Mouse (Mus musculus) CH12.LX (cell line): Measurements from ENCODE around the gene Tbck. TPM values are rescaled to one million over a fixed set of nuclear protein-coding genes. Genes with fewer than 3 reads are reported as not detected.
A peak's percentile ranks its signal among the peaks of the same experiment; 100 is the strongest.

ENCODE experiments used
- DNase-seq: peaks from one replicate; pipeline ENCODE4 v3.0.0-alpha.2; 2013; ENCODE audit errors: extremely low read depth
- H3K27ac ChIP-seq: 2 replicates; pipeline ENCODE4 v1.5.1; 2012; ENCODE audit warnings: low read depth, mild to moderate bottlenecking, control low read depth, moderate library complexity; ENCODE audit not compliant: insufficient read depth
- H3K27me3 ChIP-seq: replicated peaks from 2 replicates; pipeline ENCODE3; 2012; ENCODE audit warnings: inconsistent platforms
- H3K36me3 ChIP-seq, 2 experiments: replicated peaks in 1 of 2; 2 replicates each; pipeline versions ENCODE3 to v1.6.1; 2012; ENCODE audit warnings: inconsistent platforms in 1 of 2, low read length in 1 of 2, mild to moderate bottlenecking in 1 of 2, mixed read lengths in 1 of 2, moderate library complexity in 1 of 2; ENCODE audit not compliant: control insufficient read depth in 1 of 2, insufficient read depth in 1 of 2
- H3K4me1 ChIP-seq, 2 experiments: 2 replicates each; pipeline ENCODE4 v1.6.1; 2012; ENCODE audit warnings: inconsistent platforms in 1 of 2, moderate library complexity in 1 of 2; ENCODE audit not compliant: insufficient read depth in 2 of 2, control insufficient read depth in 1 of 2
- H3K4me2 ChIP-seq: 2 replicates; pipeline ENCODE4 v1.6.1; 2012; ENCODE audit warnings: low read depth, mild to moderate bottlenecking, control low read depth; ENCODE audit not compliant: poor library complexity, insufficient read depth, severe bottlenecking
- H3K4me3 ChIP-seq, 3 experiments: fragments of 150-350 bp in 1 of 3; sonication (generic) in 1 of 3; replicated peaks in 1 of 3; 2 replicates each; pipeline versions ENCODE3 to v1.5.1; 2011 to 2012; ENCODE audit warnings: low read depth in 2 of 3, low read length in 2 of 3, mild to moderate bottlenecking in 2 of 3, moderate library complexity in 2 of 3, control low read depth in 1 of 3, improper control_type of control experiment in 1 of 3, inconsistent platforms in 1 of 3, mixed read lengths in 1 of 3; ENCODE audit not compliant: poor library complexity in 1 of 3
- H3K79me2 ChIP-seq: replicated peaks from 2 replicates; pipeline ENCODE4 v1.6.1; 2012; ENCODE audit warnings: mild to moderate bottlenecking, moderate library complexity; ENCODE audit not compliant: control insufficient read depth, poor library complexity, insufficient read depth, severe bottlenecking; ENCODE audit errors: extremely low read depth
- H3K9ac ChIP-seq: 2 replicates; pipeline ENCODE4 v1.6.1; 2012; ENCODE audit warnings: low read depth, mild to moderate bottlenecking, control low read depth, moderate library complexity; ENCODE audit not compliant: insufficient read depth
- H3K9me3 ChIP-seq: replicated peaks from 2 replicates; pipeline ENCODE3; 2012; ENCODE audit warnings: low read length, inconsistent platforms, mixed read lengths
- BHLHE40 ChIP-seq: IDR thresholded peaks from 2 replicates; pipeline ENCODE4 v1.6.1; 2011; ENCODE audit warnings: mild to moderate bottlenecking, low read depth, low read length, improper control_type of control experiment
- CHD1 ChIP-seq: IDR thresholded peaks from 2 replicates; pipeline ENCODE4 v1.6.1; 2012; ENCODE audit warnings: low read depth, low read length, improper control_type of control experiment, inconsistent platforms
- CTCF ChIP-seq, 2 experiments: IDR thresholded peaks in 1 of 2; conservative IDR thresholded peaks in 1 of 2; 2 replicates each; pipeline ENCODE4 v1.5.1; 2011 to 2012; ENCODE audit warnings: low read depth in 2 of 2, low read length in 2 of 2, improper control_type of control experiment in 1 of 2, inconsistent platforms in 1 of 2, mild to moderate bottlenecking in 1 of 2, moderate library complexity in 1 of 2
- E2F4 ChIP-seq: IDR thresholded peaks from 2 replicates; pipeline ENCODE4 v1.6.1; 2011; ENCODE audit warnings: low read depth, low read length, improper control_type of control experiment; ENCODE audit not compliant: insufficient replicate concordance
- ELF1 ChIP-seq: IDR thresholded peaks from 2 replicates; pipeline ENCODE4 v1.6.1; 2014; ENCODE audit warnings: low read depth, mild to moderate bottlenecking, inconsistent platforms, low read length, improper control_type of control experiment
- EP300 ChIP-seq: IDR thresholded peaks from 2 replicates; pipeline ENCODE4 v1.6.1; 2011; ENCODE audit warnings: low read length, improper control_type of control experiment
- ETS1 ChIP-seq: conservative IDR thresholded peaks from 2 replicates; pipeline ENCODE4 v1.6.1; 2012; ENCODE audit warnings: low read depth, mild to moderate bottlenecking, inconsistent platforms, low read length, improper control_type of control experiment, moderate library complexity
- HCFC1 ChIP-seq: IDR thresholded peaks from 2 replicates; pipeline ENCODE4 v1.6.1; 2012; ENCODE audit warnings: low read depth, mild to moderate bottlenecking, inconsistent platforms, low read length, improper control_type of control experiment
- IRF4 ChIP-seq: IDR thresholded peaks from 2 replicates; pipeline ENCODE4 v1.6.1; 2014; ENCODE audit warnings: low read depth, mild to moderate bottlenecking, inconsistent platforms, low read length, improper control_type of control experiment
- JUND ChIP-seq: conservative IDR thresholded peaks from 2 replicates; pipeline ENCODE4 v1.6.1; 2011; ENCODE audit warnings: low read depth, low read length, improper control_type of control experiment
- KAT2A ChIP-seq: IDR thresholded peaks from 2 replicates; pipeline ENCODE4 v1.6.1; 2012; ENCODE audit warnings: low read length, improper control_type of control experiment, inconsistent platforms; ENCODE audit not compliant: insufficient replicate concordance
- MAX ChIP-seq: IDR thresholded peaks from 2 replicates; pipeline ENCODE4 v1.6.1; 2011; ENCODE audit warnings: low read length, improper control_type of control experiment
- MEF2A ChIP-seq: IDR thresholded peaks from 2 replicates; pipeline ENCODE4 v1.6.1; 2014; ENCODE audit warnings: low read depth, mild to moderate bottlenecking, inconsistent platforms, low read length, improper control_type of control experiment, borderline replicate concordance
- MXI1 ChIP-seq: IDR thresholded peaks from 2 replicates; pipeline ENCODE4 v1.6.1; 2011; ENCODE audit warnings: mild to moderate bottlenecking, low read depth, low read length, improper control_type of control experiment
- MYC ChIP-seq: IDR thresholded peaks from 2 replicates; pipeline ENCODE4 v1.6.1; 2011; ENCODE audit warnings: low read depth, mild to moderate bottlenecking, improper control_type of control experiment, low read length
- NELFE ChIP-seq: IDR thresholded peaks from 2 replicates; pipeline ENCODE4 v1.6.1; 2011; ENCODE audit warnings: low read depth, low read length, improper control_type of control experiment
- NRF1 ChIP-seq: IDR thresholded peaks from 2 replicates; pipeline ENCODE4 v1.6.1; 2014; ENCODE audit warnings: low read depth, mild to moderate bottlenecking, inconsistent platforms, low read length, improper control_type of control experiment, moderate library complexity
- POLR2AphosphoS2 ChIP-seq: IDR thresholded peaks from 2 replicates; pipeline ENCODE4 v1.6.1; 2011; ENCODE audit warnings: low read depth, low read length, improper control_type of control experiment
- RAD21 ChIP-seq: IDR thresholded peaks from 2 replicates; pipeline ENCODE4 v1.6.1; 2011; ENCODE audit warnings: low read depth, mild to moderate bottlenecking, low read length, improper control_type of control experiment, moderate library complexity
- SIN3A ChIP-seq: IDR thresholded peaks from 2 replicates; pipeline ENCODE4 v1.6.1; 2012; ENCODE audit warnings: low read length, improper control_type of control experiment, inconsistent platforms
- SMC3 ChIP-seq: IDR thresholded peaks from 2 replicates; pipeline ENCODE4 v1.6.1; 2011; ENCODE audit warnings: low read depth, low read length, improper control_type of control experiment
- TBP ChIP-seq: conservative IDR thresholded peaks from 2 replicates; pipeline ENCODE4 v1.6.1; 2011; ENCODE audit warnings: low read depth, low read length, improper control_type of control experiment
- TCF12 ChIP-seq: IDR thresholded peaks from 2 replicates; pipeline ENCODE4 v1.6.1; 2014; ENCODE audit warnings: low read depth, mild to moderate bottlenecking, inconsistent platforms, low read length, improper control_type of control experiment
- UBTF ChIP-seq: IDR thresholded peaks from 2 replicates; pipeline ENCODE4 v1.6.1; 2012; ENCODE audit warnings: low read depth, mild to moderate bottlenecking, inconsistent platforms, low read length, improper control_type of control experiment, moderate library complexity
- USF1 ChIP-seq: IDR thresholded peaks from 2 replicates; pipeline ENCODE4 v1.6.1; 2014; ENCODE audit warnings: low read depth, mild to moderate bottlenecking, inconsistent platforms, low read length, improper control_type of control experiment
- USF2 ChIP-seq: conservative IDR thresholded peaks from 2 replicates; pipeline ENCODE4 v1.6.1; 2011; ENCODE audit warnings: low read depth, low read length, improper control_type of control experiment
- ZKSCAN1 ChIP-seq: IDR thresholded peaks from 2 replicates; pipeline ENCODE4 v1.6.1; 2012; ENCODE audit warnings: low read depth, inconsistent platforms, low read length, improper control_type of control experiment, borderline replicate concordance
- ZMIZ1 ChIP-seq: IDR thresholded peaks from 2 replicates; pipeline ENCODE4 v1.6.1; 2012; ENCODE audit warnings: low read depth, mild to moderate bottlenecking, inconsistent platforms, low read length, improper control_type of control experiment
- ZNF384 ChIP-seq: IDR thresholded peaks from 2 replicates; pipeline ENCODE4 v1.6.1; 2012; ENCODE audit warnings: low read depth, low read length, improper control_type of control experiment, inconsistent platforms
- dilution Hi-C: fragments of 300-500 bp; cut with MboI; formaldehyde crosslinking; loops from 2 replicates; pipeline ENCODE4 v1.14.3; 2020; ENCODE audit warnings: low sequenced_read_pairs; ENCODE audit not compliant: extremely low pct_unique_long_range_greater_than_20kb, extremely low pct_ligation_motif_present
- in situ Hi-C: fragments of 300-500 bp; cut with MboI; formaldehyde crosslinking; loops from 3 replicates; pipeline ENCODE4 v1.14.3; 2019; ENCODE audit warnings: low sequenced_read_pairs, low pct_ligation_motif_present, low pct_unique_long_range_greater_than_20kb, mixed read lengths
- polyA plus RNA-seq: library from polyadenylated mRNA; unstranded; fragments of >175 nt; gene quantifications from 2 replicates; pipeline ENCODE4 v1.2.1, GENCODE M21; 2012; ENCODE audit warnings: low read depth; ENCODE audit not compliant: insufficient read length
- total RNA-seq, 2 experiments: library from RNA; depleted of rRNA; stranded (reverse); fragments of 300-350 nt in 1 of 2; fragments of >200 nt in 1 of 2; gene quantifications; 2 replicates each; pipeline ENCODE4 v1.2.3; 2012 to 2014

Tbck gene
- total and polyA plus RNA-seq, 3 experiments: 9.2 to 18.7 (median 14.5) TPM

DNA sequence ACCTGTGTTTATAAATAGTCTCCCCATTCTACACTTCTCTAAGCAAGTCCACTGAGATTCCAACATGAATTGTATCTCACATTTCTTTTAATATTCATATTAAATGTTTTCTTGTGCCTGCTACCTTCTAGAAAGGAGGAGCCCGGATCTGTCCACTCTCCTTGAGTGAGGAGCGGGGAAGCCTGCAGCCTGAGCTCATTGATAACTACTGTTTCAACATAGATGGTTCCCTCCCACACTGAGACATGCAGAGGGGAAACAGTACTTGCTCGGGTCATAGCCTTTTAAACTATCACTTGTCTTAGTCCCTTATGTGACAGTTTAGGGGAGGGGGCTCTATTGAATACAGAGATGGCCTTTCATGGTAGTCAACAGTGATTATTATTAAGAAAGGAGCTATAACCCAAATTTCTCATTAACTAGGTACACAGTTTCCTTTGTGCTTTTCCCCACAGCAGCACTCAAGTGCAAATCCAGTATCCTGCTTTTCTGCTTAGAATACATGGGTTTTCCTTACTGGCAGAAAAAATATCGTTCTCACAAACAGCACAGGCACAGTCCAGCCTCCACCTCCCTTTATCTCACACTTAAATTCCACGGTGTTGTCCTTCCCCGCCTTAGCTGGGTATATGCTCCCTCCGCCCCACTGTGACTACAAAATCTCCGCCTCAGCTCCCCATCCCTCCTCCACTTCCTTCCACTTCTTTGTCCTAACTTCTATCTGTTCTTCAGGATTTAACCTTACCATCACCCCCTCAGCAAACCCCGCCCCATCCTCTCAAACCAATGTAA is 130.0 kb downstream of the Tbck start:
- H3K4me3 ChIP-seq: no peak overlapping the region
- H3K9ac ChIP-seq: no peak overlapping the region
- peaks cover 17 to 43% of the 10 kb centered on the region in 2 experiments for H3K4me1 ChIP-seq
- peaks cover 0 to 17% of the 10 kb centered on the region in 2 experiments for H3K36me3 ChIP-seq
- no peak overlapping the region for H3K4me2 ChIP-seq
- no peaks in the 10 kb centered on the region for H3K27me3 ChIP-seq
- TF ChIP-seq CHD1 (0 out of 2 replicates have a peak, but pooled peaks have one; percentile 11), E2F4 (no peak), MAX (no peak), NELFE (no peak)
- in situ Hi-C loops: no loop called here
- H3K79me2 ChIP-seq: no peaks in the 10 kb centered on the region
- H3K27ac ChIP-seq: no peak overlapping the region
- no peaks in the 10 kb centered on the region for H3K9me3 ChIP-seq
- dilution Hi-C loops: no loop called here
- DNase-seq: no peak

DNA sequence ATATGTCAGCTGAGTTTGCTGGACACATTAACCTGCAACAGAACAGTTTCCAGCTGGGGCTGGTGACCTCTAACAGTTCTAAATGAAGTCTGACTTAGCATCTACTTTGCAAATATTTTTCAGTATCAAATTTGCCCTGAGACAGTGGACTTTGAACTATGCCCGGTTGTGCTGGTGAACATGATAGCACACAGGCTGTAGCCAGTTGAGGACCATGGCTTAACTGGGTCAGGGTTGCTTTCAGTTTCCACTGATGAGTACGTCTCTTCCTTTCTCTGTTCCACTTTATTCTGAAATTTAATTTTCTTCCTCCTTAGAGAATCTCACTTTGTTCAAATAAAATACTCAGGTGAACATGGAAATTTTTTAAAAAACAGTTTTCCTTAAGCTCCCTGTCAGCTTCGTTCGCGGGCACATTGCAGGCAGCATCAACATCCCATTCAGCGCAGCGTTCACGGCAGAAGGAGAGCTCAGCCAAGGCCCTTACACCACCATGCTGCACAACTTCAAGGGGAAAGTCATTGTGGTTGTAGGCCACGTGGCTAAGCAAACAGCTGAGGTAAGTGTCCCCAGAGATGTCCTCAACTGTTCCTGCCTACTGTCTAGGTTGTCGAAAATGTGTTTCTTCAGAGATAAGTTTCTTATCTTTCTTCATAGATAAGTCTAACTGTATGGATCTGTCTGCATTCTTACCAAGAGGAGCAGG is 131.0 kb downstream of the Tbck start:
- peak overlapping the region in 2 of 3 experiments; percentile 14 to 29 for H3K4me3 ChIP-seq
- no peaks in the 10 kb centered on the region for H3K9me3 ChIP-seq
- H3K4me1 ChIP-seq: peaks cover 17 to 43% of the 10 kb centered on the region in 2 experiments
- peaks cover 0 to 15% of the 10 kb centered on the region in 2 experiments for H3K36me3 ChIP-seq
- H3K4me2 ChIP-seq: peak overlapping the region; percentile 65
- dilution Hi-C loops: no loop called here
- peak overlapping the region; percentile 72 for H3K27ac ChIP-seq
- in situ Hi-C loops: no loop called here
- H3K27me3 ChIP-seq: no peaks in the 10 kb centered on the region
- H3K79me2 ChIP-seq: no peaks in the 10 kb centered on the region
- peak; percentile 92 for DNase-seq
- peak overlapping the region; percentile 44 for H3K9ac ChIP-seq
- TF ChIP-seq RAD21: no peak; the same call in 1 of the 2 replicates
- peak; percentile 70; the same call in 1 of the 2 replicates for TF ChIP-seq TBP
- peak; percentile 99 for TF ChIP-seq MXI1
- no peak for TF ChIP-seq NRF1
- TF ChIP-seq EP300: peak; percentile 68
- peak; percentile 46; the same call in 1 of the 2 replicates for TF ChIP-seq ELF1
- TF ChIP-seq NELFE: 0 out of 2 replicates have a peak, but pooled peaks have one; percentile 8
- TF ChIP-seq BHLHE40: peak; percentile 90
- TF ChIP-seq SMC3: no peak; the same call in 1 of the 2 replicates
- TF ChIP-seq USF1: peak; percentile 88
- no peak for TF ChIP-seq ZKSCAN1
- peak; percentile 100 for TF ChIP-seq MAX
- TF ChIP-seq ETS1: peak; percentile 96
- TF ChIP-seq POLR2AphosphoS2: no peak
- TF ChIP-seq TCF12: peak; percentile 72; the same call in 1 of the 2 replicates
- peak; percentile 86 for TF ChIP-seq USF2
- no peak for TF ChIP-seq ZMIZ1
- no peak for TF ChIP-seq E2F4
- TF ChIP-seq HCFC1: peak; percentile 58
- TF ChIP-seq MEF2A: 0 out of 2 replicates have a peak, but pooled peaks have one; percentile 56
- TF ChIP-seq UBTF: 0 out of 2 replicates have a peak, but pooled peaks have one; percentile 10
- TF ChIP-seq IRF4: peak; percentile 75
- TF ChIP-seq MYC: peak; percentile 100
- peak; percentile 99 for TF ChIP-seq SIN3A
- TF ChIP-seq JUND: peak; percentile 81
- TF ChIP-seq KAT2A: 0 out of 2 replicates have a peak, but pooled peaks have one; percentile 64
- no peak for TF ChIP-seq CTCF (conservative IDR thresholded peaks at IDR 0.05 in 1 of 2, IDR thresholded peaks at IDR 0.05 in 1 of 2; ENCODE audit: low read depth in 2 of 2, low read length in 2 of 2)
- TF ChIP-seq ZNF384: no peak
